Mouse (Mus musculus) left cerebral cortex, postnatal 4 days (tissue): ENCODE results near the gene Olfr901. TPM values are rescaled to one million over a fixed set of nuclear protein-coding genes. Genes with fewer than 3 reads are reported as not detected.
"Not testable (repeated sequence)": the region's sequence is repeated elsewhere in the genome, so short reads cannot be mapped to it uniquely, and the experiment has no call there.

Experiments
- DNase-seq: peaks from one replicate; pipeline ENCODE4 v3.0.0-alpha.2; 2022
- intact Hi-C: fragments of 180-260 bp; cut with DNase I; formaldehyde crosslinking; loops from one replicate; pipeline ENCODE4 v1.15.1; 2025
- total RNA-seq, 2 experiments: library from RNA; stranded (reverse); gene quantifications; 2 replicates each; pipeline ENCODE4 v1.2.3; 2021

The Olfr901 gene
- total RNA-seq: not detected

DNA sequence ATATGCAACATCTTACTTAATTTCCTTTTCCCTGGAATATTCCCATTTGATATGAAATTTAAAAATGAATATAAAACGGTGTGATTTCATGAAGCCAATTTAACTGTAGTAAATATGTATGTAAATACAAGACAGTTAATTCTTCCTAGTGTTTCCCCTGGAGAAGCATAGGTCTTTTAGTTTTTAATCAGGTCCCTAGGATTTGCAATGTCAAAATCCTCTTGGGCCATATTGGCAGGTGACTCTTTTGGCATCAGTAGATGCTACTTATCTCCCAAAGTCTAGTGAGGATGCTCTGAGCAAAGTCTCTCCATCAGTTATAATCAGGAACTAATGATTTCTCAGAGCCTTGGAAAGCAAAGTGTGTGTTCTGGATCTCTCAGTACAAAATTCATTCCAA lies at the start of gene Olfr901:
TSS of gene Olfr901 (plus strand) at position 301 of the 400 bp plus-strand sequence.
- no peak for DNase-seq
- intact Hi-C loops: no loop called here

DNA sequence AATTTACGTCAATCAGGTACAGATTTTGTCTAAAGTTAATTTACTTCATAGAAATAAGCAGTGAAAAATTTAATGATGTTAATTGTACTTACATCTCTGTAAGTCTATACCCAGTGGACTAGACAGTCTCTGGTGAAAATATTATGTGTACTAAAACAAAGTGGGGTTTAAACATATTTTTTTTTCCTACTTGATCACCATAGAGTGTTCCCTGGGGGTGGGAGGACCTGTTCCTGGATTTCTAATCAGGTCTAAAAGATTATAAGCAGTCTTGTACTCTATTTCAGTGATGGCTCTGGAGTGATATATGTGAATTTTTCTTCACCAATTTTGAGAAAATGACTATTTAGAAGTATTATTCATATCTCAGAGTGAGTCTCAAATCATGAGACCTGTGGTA lies 27.9 kb upstream of the Olfr901 start, which contains the start of gene Olfr147:
TSS of gene Olfr147 (plus strand) at position 301 of the 400 bp plus-strand sequence.
- intact Hi-C loops: no loop called here

DNA sequence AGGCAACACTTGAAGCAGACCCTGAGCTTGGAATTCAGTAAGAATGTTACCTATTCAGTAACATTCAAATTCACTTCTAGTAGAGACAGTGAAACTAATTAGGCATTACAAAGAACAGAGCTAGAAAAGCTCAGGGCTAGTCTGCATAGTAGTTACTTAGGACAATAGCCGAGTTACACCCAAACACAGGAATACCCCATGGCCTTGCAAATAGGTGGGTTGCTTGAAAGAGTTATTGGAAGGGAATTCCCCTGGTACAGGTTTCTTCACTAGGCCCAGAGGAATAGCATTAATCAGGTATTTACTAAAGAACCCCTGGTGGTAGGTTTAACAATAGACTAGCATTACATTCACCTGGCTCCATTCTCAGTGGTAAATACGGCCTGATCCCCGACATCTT lies 21.8 kb upstream of the Olfr901 start:
- DNase-seq, intact Hi-C loops: not testable (repeated sequence)

More for the DNA sequence above, 27.9 kb upstream of the Olfr901 start, which contains the start of gene Olfr147:
- DNase-seq: no peak

DNA sequence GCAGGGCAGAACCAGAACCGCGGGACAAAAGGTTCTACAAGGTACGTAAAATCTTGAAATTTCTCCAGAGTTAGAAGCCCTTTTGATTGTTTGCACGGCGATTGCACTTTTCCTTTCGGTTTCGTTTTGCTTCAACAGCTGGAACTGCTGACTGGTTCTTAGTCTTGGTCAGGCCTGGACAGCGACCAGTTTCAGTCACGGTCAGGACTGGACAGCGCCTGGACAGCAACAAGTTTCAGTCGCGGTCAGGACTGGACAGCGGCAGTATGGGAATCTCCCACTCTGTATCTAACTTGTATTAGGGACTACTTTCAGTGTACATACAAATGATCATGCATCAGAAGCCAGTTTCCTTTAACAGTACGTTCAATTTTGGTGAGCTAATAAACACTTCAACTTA lies 15.8 kb upstream of the Olfr901 start:
- DNase-seq, intact Hi-C loops: not testable (repeated sequence)

DNA sequence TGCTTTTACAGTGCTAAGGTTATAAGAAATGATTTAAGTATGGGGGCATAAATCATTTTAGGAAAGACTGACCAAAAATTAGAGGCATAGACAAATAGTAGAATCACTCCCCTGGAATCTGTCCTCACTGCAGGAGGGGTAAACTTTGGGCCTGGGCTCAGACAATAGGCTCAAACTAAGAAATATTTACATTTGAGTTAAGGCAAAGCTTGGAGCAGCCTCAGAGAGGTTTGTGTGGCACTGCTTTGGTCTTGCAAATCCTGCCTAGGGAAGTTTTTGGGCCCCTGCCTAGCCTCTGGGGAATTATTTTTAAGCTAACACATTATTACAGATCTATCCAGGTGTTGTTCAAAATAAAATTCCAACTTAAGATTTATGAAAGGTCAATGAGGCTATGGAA lies 5.5 kb upstream of the Olfr901 start:
- intact Hi-C loops: no loop called here
- no peak for DNase-seq

DNA sequence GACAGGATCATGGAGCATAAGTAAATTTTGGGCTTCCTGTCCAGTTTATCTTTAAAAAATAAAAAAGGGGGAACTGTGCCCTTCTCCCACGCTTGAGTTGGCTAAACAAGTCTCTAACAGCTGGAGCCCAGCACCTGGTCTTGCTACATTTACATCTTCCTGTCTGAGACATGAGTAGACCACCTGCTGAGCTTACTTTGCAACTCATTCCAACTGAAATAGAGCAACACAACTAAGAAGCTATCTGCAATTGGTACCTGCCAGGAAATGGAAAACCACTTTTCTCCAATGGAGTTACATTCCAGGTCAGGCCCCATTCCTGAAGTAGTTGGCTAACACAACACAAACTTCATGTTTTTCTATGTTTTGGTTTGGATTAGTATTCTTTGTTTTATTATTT lies 2.2 kb upstream of the Olfr901 start:
- intact Hi-C loops: no loop called here
- no peak for DNase-seq

DNA sequence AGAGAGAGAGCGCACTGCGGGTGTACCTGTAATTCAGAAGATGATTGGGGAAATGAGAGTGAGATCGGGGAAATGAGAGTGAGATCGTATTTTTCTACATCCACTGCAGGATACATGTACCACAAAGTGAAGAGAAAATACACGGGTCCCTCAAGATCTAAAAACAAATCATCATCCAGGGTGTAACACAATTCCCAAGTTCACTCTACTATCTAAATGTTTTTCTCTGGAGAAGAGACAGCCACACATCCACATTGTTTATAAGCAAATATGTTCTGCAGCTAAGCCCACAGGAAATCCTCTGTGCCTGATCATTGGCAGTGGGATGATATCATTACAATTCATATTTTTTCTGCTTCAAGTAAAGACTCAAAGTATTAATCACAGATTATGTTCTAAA lies 18.1 kb downstream of the Olfr901 start, which contains the start of gene Olfr902:
TSS of gene Olfr902 (plus strand) at position 301 of the 400 bp plus-strand sequence.
- intact Hi-C loops: no loop called here
- DNase-seq: no peak

DNA sequence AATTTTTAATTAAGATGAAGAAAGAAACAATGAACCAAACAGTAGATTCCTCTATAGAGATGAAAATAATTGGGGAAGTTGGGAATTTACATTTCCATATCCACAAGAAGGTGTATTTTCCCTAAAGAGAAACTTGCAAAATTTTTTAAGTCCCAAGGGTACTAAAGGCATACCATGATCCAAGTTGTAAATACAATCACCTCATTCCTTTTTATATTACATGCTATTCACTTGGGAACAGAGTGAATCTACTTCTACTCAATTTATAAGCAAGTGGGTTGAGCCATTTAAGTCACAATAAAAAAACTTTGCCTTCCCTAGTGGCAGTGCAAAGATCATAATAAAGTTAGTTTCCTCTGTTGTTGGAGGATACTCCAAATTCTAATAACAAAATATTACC lies 33.6 kb downstream of the Olfr901 start, which contains the start of gene Olfr904:
TSS of gene Olfr904 (plus strand) at position 301 of the 400 bp plus-strand sequence.
- no peak for DNase-seq

DNA sequence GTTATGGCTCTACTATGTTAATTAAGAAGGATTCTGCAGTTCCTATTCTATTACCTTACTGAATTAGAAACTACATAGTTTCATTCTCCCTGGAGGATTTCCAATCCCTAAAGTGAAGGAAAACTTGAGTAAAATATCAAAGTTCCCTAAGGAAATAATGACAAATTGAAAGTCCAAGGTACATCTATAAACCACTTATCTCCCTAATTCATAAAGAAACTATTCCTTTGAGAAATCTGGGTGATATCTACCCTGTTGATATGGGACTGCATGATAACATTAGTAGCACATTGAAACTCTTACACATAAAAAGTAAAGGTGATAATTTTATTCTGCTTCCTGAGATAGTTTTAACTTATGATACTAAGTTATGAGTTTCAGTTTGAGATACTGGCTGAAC lies 41.6 kb downstream of the Olfr901 start, which contains the start of gene Olfr905:
TSS of gene Olfr905 (plus strand) at position 301 of the 400 bp plus-strand sequence.
- DNase-seq: no peak
- intact Hi-C loops: no loop called here

More for the DNA sequence above, 33.6 kb downstream of the Olfr901 start, which contains the start of gene Olfr904:
- intact Hi-C loops: no loop called here

Other genes with a start within 250 kb of the Olfr901 start
- gene Olfr891, start 248.6 kb upstream of the Olfr901 start, total RNA-seq: not detected
- not detected for gene Olfr893, start 221.1 kb upstream of the Olfr901 start, total RNA-seq
- gene Olfr894, start 211.4 kb upstream of the Olfr901 start, total RNA-seq: not detected
- gene Olfr143, start 176.7 kb upstream of the Olfr901 start, total RNA-seq: not detected
- not detected for gene Olfr895, start 161.6 kb upstream of the Olfr901 start, total RNA-seq
- not detected for gene Olfr896-ps1, start 138.3 kb upstream of the Olfr901 start, total RNA-seq
- not detected for gene Olfr25, start 100.4 kb upstream of the Olfr901 start, total RNA-seq
- not detected for gene Olfr898, start 81.0 kb upstream of the Olfr901 start, total RNA-seq
- gene Olfr250, start 62.6 kb upstream of the Olfr901 start, total RNA-seq: not detected
- gene Olfr251, start 52.4 kb upstream of the Olfr901 start, total RNA-seq: not detected
- not detected for gene Olfr147, start 27.8 kb upstream of the Olfr901 start, total RNA-seq
- not detected for gene Olfr902, start 18.2 kb downstream of the Olfr901 start, total RNA-seq
- gene Olfr904, start 33.7 kb downstream of the Olfr901 start, total RNA-seq: not detected
- not detected for gene Olfr905, start 41.7 kb downstream of the Olfr901 start, total RNA-seq
- not detected for gene Olfr906, start 57.6 kb downstream of the Olfr901 start, total RNA-seq
- not detected for gene Olfr907, start 66.3 kb downstream of the Olfr901 start, total RNA-seq
- not detected for gene Olfr911-ps1, start 92.1 kb downstream of the Olfr901 start, total RNA-seq
- gene Olfr910, start 108.4 kb downstream of the Olfr901 start, total RNA-seq: not detected
- not detected for gene Olfr912, start 150.7 kb downstream of the Olfr901 start, total RNA-seq
- gene Olfr913, start 163.3 kb downstream of the Olfr901 start, total RNA-seq: not detected
- gene Olfr914, start 175.6 kb downstream of the Olfr901 start, total RNA-seq: not detected
- gene Olfr916, start 230.4 kb downstream of the Olfr901 start, total RNA-seq: not detected
- not detected for gene Olfr917, start 236.4 kb downstream of the Olfr901 start, total RNA-seq
- not detected for gene Olfr918, start 245.1 kb downstream of the Olfr901 start, total RNA-seq